In genomic region chr1:188269071-188269470, GRCm38 (mm10) we compare ENCODE assay signal across 27 mouse cellular contexts. TPM values are rescaled to one million over a fixed set of nuclear protein-coding genes. Genes with fewer than 3 reads are reported as not detected.
A peak's percentile ranks its signal among the peaks of the same experiment; 100 is the strongest.
DNase-seq lines count a peak whose midpoint lies in the region; ATAC-seq and TF ChIP-seq lines count a peak whose summit lies in the region.
"Had no signal": no experiment of that assay in that cellular context is flagged by ENCODE, and none has a peak within 500 bp of the region (broad histone marks: within the 10 kb centered on the region; RNA-seq: fewer than 3 reads in every experiment).

No protein-coding gene starts in this region.

- TF ChIP-seq POLR2A in brain, embryonic 14.5 days (IDR thresholded peaks at IDR 0.05; ENCODE audit: borderline replicate concordance, extremely low read depth, insufficient read depth, insufficient read length, poor library complexity, severe bottlenecking) = no peak

- no peaks in the 10 kb centered on the region for H3K9me3 ChIP-seq in forebrain, embryonic 12.5 days
- H3K9me3 ChIP-seq in forebrain, postnatal 0 days (ENCODE audit: low read length) = no peaks in the 10 kb centered on the region
- H3K9me3 ChIP-seq in forebrain, embryonic 14.5 days (replicated peaks; ENCODE audit: control insufficient read depth, low read length) = no peaks in the 10 kb centered on the region
- H3K9me3 ChIP-seq: embryonic facial prominence, embryonic 12.5 days; embryonic facial prominence, embryonic 15.5 days; hindbrain, embryonic 12.5 days; hindbrain, embryonic 15.5 days had no signal

- H3K4me1 ChIP-seq in forebrain, embryonic 12.5 days = 0 out of 2 replicates have a peak, but pooled peaks cover 4% of the 10 kb centered on the region
- H3K4me1 ChIP-seq in forebrain, postnatal 0 days (ENCODE audit: insufficient read depth) = no peaks in the 10 kb centered on the region
- H3K4me1 ChIP-seq in forebrain, embryonic 14.5 days (ENCODE audit: control insufficient read depth, insufficient read depth, low read length) = no peaks in the 10 kb centered on the region
- H3K4me1 ChIP-seq: embryonic facial prominence, embryonic 12.5 days; embryonic facial prominence, embryonic 15.5 days; hindbrain, embryonic 12.5 days; hindbrain, embryonic 15.5 days had no signal

- DNase-seq in forebrain, postnatal 0 days = no peak
- DNase-seq in brain, embryonic 14.5 days (ENCODE audit: low read depth) = peak; percentile 78
- peak; percentile 66 for DNase-seq in forebrain, embryonic 14.5 days (ENCODE audit: low spot score)
- DNase-seq in forelimb bud, embryonic 11.5 days (ENCODE audit: low read depth, low spot score) = peak; percentile 33
- DNase-seq in ovary, postnatal 14 days (ENCODE audit: low spot score) = no peak
- DNase-seq in spleen, adult 18-20 months = no peak
- DNase-seq: adrenal gland, postnatal 10 days; adrenal gland, postnatal 36 days; B cell, adult 2 months; cerebellum, adult 11 months; cerebellum, adult 2 months; cerebellum, adult 9-11 months; cerebellum, postnatal 25 days; gastrocnemius, adult 2 months; gastrocnemius, postnatal 14 days had no signal

- no peak overlapping the region for H3K27ac ChIP-seq in forebrain, embryonic 12.5 days
- no peak overlapping the region for H3K27ac ChIP-seq in forebrain, postnatal 0 days (ENCODE audit: low read depth, low read length)
- H3K27ac ChIP-seq in forebrain, embryonic 14.5 days (ENCODE audit: low read depth, low read length) = no peak overlapping the region
- H3K27ac ChIP-seq: embryonic facial prominence, embryonic 12.5 days; embryonic facial prominence, embryonic 15.5 days; gastrocnemius, adult 2 months; hindbrain, embryonic 12.5 days; hindbrain, embryonic 15.5 days had no signal

- peak; percentile 41; the same call in 1 of the 2 replicates for ATAC-seq in forebrain, embryonic 12.5 days (ENCODE audit: low FRiP score)
- ATAC-seq in forebrain, postnatal 0 days = no peak
- peak; percentile 79; the same call in 1 of the 2 replicates for ATAC-seq in forebrain, embryonic 14.5 days
- ATAC-seq: Patski had no signal

- TF ChIP-seq CTCF in forebrain, postnatal 0 days (IDR thresholded peaks at IDR 0.05; ENCODE audit: low read depth) = no peak
- TF ChIP-seq CTCF in brain, embryonic 14.5 days (IDR thresholded peaks at IDR 0.05; ENCODE audit: borderline replicate concordance, extremely low read depth, insufficient read depth, insufficient read length) = no peak

- H3K27me3 ChIP-seq in forebrain, embryonic 12.5 days = peaks cover 8% of the 10 kb centered on the region
- H3K27me3 ChIP-seq in forebrain, postnatal 0 days (ENCODE audit: insufficient read depth, low read length) = no peaks in the 10 kb centered on the region
- H3K27me3 ChIP-seq in forebrain, embryonic 14.5 days (replicated peaks; ENCODE audit: control insufficient read depth, insufficient read depth, low read length) = no peaks in the 10 kb centered on the region
- H3K27me3 ChIP-seq: CH12.LX; embryonic facial prominence, embryonic 15.5 days; hindbrain, embryonic 12.5 days; hindbrain, embryonic 15.5 days had no signal

- no peak overlapping the region for H3K4me2 ChIP-seq in forebrain, embryonic 12.5 days
- H3K4me2 ChIP-seq in forebrain, postnatal 0 days (ENCODE audit: low read depth) = no peak overlapping the region
- no peak overlapping the region for H3K4me2 ChIP-seq in forebrain, embryonic 14.5 days (ENCODE audit: low read length)
- H3K4me2 ChIP-seq: embryonic facial prominence, embryonic 12.5 days; embryonic facial prominence, embryonic 15.5 days; heart, embryonic 11.5 days; hindbrain, embryonic 12.5 days; hindbrain, embryonic 15.5 days had no signal

- H3K36me3 ChIP-seq in forebrain, embryonic 12.5 days (replicated peaks) = no peaks in the 10 kb centered on the region
- H3K36me3 ChIP-seq in forebrain, postnatal 0 days (ENCODE audit: insufficient read depth) = no peaks in the 10 kb centered on the region
- no peaks in the 10 kb centered on the region for H3K36me3 ChIP-seq in forebrain, embryonic 14.5 days (ENCODE audit: control insufficient read depth, insufficient read depth, low read length)
- H3K36me3 ChIP-seq: embryonic facial prominence, embryonic 12.5 days; embryonic facial prominence, embryonic 15.5 days; G1E; hindbrain, embryonic 12.5 days; hindbrain, embryonic 15.5 days had no signal

- H3K9ac ChIP-seq in forebrain, embryonic 12.5 days = no peak overlapping the region
- H3K9ac ChIP-seq in forebrain, postnatal 0 days = no peak overlapping the region
- no peak overlapping the region for H3K9ac ChIP-seq in forebrain, embryonic 14.5 days (ENCODE audit: low read length)
- H3K9ac ChIP-seq: embryonic facial prominence, embryonic 12.5 days; embryonic facial prominence, embryonic 15.5 days; hindbrain, embryonic 12.5 days; hindbrain, embryonic 15.5 days had no signal

- H3K4me3 ChIP-seq in forebrain, embryonic 12.5 days (replicated peaks) = no peak overlapping the region
- no peak overlapping the region for H3K4me3 ChIP-seq in forebrain, postnatal 0 days (ENCODE audit: low read depth, low read length)
- H3K4me3 ChIP-seq in forebrain, embryonic 14.5 days (ENCODE audit: low read depth, low read length) = no peak overlapping the region
- H3K4me3 ChIP-seq: embryonic facial prominence, embryonic 12.5 days; embryonic facial prominence, embryonic 15.5 days; gastrocnemius, adult 2 months; hindbrain, embryonic 12.5 days; hindbrain, embryonic 15.5 days had no signal

- WGBS in forebrain, embryonic 12.5 days = 34% methylated on average over 6 of the region's 6 CpGs
- WGBS in forebrain, postnatal 0 days = 19% methylated on average over 6 of the region's 6 CpGs
- 14% methylated on average over 6 of the region's 6 CpGs for WGBS in forebrain, embryonic 14.5 days

RNA-seq across cellular contexts. Expression of gene Ush2a, which starts 7.2 kb away (rescaled TPM):
- polyA plus RNA-seq in forebrain, embryonic 12.5 days (2016; fragmentation: Nextera tagmentation; extraction: Ambion mirVana) = 0.03 and 0.13 TPM in 2 replicates
- 0.08 and 0.10 TPM in 2 replicates for total RNA-seq in forebrain, postnatal 0 days (2014; rRNA removed)
- 0.10 and 0.13 TPM in 2 replicates for polyA plus RNA-seq in forebrain, postnatal 0 days (2015; fragmentation: Nextera tagmentation; extraction: Ambion mirVana)
- polyA plus RNA-seq in brain, embryonic 14.5 days (2012; rRNA removed) = 0.20 and 0.29 TPM in 2 replicates
- 0.30 and 0.33 TPM in 2 replicates for polyA plus RNA-seq in forebrain, embryonic 14.5 days (2014; fragmentation: Nextera tagmentation; extraction: Ambion mirVana)
- total RNA-seq: CH12.LX; common myeloid progenitor, adult 5-6 weeks; gastrocnemius, adult 2 months; gastrocnemius, postnatal 14 days; hematopoietic stem cell, adult 5-6 weeks had no signal
- polyA plus RNA-seq: G1E; heart, postnatal 0 days; Patski had no signal

Comparison
In these comparisons a context has a peak if more than half of its experiments do, and no peak if none do; other contexts are left out.
1. DNase-seq: peak in brain, embryonic 14.5 days (single experiment), forebrain, embryonic 14.5 days (single experiment) and forelimb bud, embryonic 11.5 days (single experiment); none in forebrain, postnatal 0 days (single experiment), ovary, postnatal 14 days (single experiment) and spleen, adult 18-20 months (0 of 2).